8 mouse cellular contexts compared by ENCODE assay signal in genomic region chr10:91032399-91032798, GRCm38 (mm10). TPM values are rescaled to one million over a fixed set of nuclear protein-coding genes. Genes with fewer than 3 reads are reported as not detected.
DNase-seq lines count a peak whose midpoint lies in the region; ATAC-seq and TF ChIP-seq lines count a peak whose summit lies in the region.

No protein-coding gene starts in this region.

- no peak overlapping the region for H3K27ac ChIP-seq in left cerebral cortex, adult 2 months

- ATAC-seq in megakaryocyte, adult 5-6 weeks (ENCODE audit: poor library complexity, severe bottlenecking) = peak; percentile 88

- no peak overlapping the region for H3K4me3 ChIP-seq in left cerebral cortex, adult 2 months

- TF ChIP-seq CTCF in left cerebral cortex, adult 2 months (IDR thresholded peaks at IDR 0.05) = peak; percentile 94

- DNase-seq in ZHBTc4 (ENCODE audit: low read depth, low spot score) = peak; percentile 86
- DNase-seq in cerebellum, postnatal 25 days = peak; percentile 89 to 93
- DNase-seq in frontal cortex, postnatal 36 days (ENCODE audit: low spot score in 2 of 2) = peak; percentile 84 to 91
- peak; percentile 31 for DNase-seq in hindlimb bud, embryonic 11.5 days (ENCODE audit: extremely low spot score, low read depth, low spot score)
- DNase-seq in left cerebral cortex, adult 2 months (ENCODE audit: extremely low spot score in 1 of 2, low spot score in 2 of 2) = peak; percentile 83 to 88
- peak; percentile 89 for DNase-seq in right cerebral cortex, postnatal 14 days
- peak; percentile 75 for DNase-seq in urinary bladder, postnatal 14 days (ENCODE audit: low spot score)

- intact Hi-C loops in left cerebral cortex, adult 2 months (cut with DNase I) = loop anchor here (5.0 to 10.0 kb wide), 4 partner anchors 65 to 948 kb away; no protein-coding TSS in a partner anchor

RNA-seq across cellular contexts. Expression of gene Apaf1, which starts 50.2 kb away (rescaled TPM):
- 10 to 100 TPM; 11.0 to 13.7 TPM for total RNA-seq in left cerebral cortex, adult 2 months (2021)
- 139 and 147 TPM in 2 replicates for total RNA-seq in megakaryocyte, adult 5-6 weeks (2015)
- total RNA-seq in megakaryocyte, adult 5-6 weeks (2017) = 70.8 and 73.6 TPM in 2 replicates

RNA-seq across cellular contexts. Expression of gene Ikbip, which starts 50.3 kb away (rescaled TPM):
- total RNA-seq in left cerebral cortex, adult 2 months (2021) = 10 to 100 TPM; 11.3 to 13.8 TPM
- 8.1 and 15.4 TPM in 2 replicates for total RNA-seq in megakaryocyte, adult 5-6 weeks (2015)
- total RNA-seq in megakaryocyte, adult 5-6 weeks (2017) = 15.0 and 26.5 TPM in 2 replicates

Comparison
In these comparisons a context has a peak if more than half of its experiments do, and no peak if none do; other contexts are left out.
1. DNase-seq: peak in every context shown above with its lines; median percentile 91 in cerebellum, postnatal 25 days; 89 in right cerebral cortex, postnatal 14 days; 88 in frontal cortex, postnatal 36 days; 86 in ZHBTc4; 86 in left cerebral cortex, adult 2 months; 75 in urinary bladder, postnatal 14 days; 31 in hindlimb bud, embryonic 11.5 days.
2. RNA of gene Apaf1, which starts 50.2 kb away (total RNA-seq): 70.8 to 147 TPM in megakaryocyte, adult 5-6 weeks; 11.0 to 13.7 TPM in left cerebral cortex, adult 2 months; every median in the first group is over 4 times any median in the second.